Comparison of ENCODE assay signal across 19 mouse cellular contexts in the genomic region with DNA sequence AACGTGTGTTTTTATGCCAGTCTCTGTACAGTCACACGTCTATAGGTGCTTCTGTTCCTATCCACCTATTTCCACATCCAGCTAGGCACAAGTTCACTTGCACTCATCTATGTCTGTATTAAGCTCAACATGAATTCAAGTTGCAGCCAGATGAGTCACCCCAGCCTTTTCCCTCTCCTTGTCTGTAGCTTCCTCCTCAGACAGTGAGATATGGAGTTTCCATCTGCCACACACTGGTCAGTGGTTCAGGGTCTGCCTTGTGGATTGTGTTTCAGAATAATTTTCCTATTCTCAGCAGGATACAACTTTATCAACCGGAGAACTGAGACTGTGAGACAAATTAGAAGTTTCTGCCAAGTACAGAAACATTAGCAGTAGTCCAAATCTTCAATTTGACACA. TPM values are rescaled to one million over a fixed set of nuclear protein-coding genes. Genes with fewer than 3 reads are reported as not detected.
"Had no signal": no experiment of that assay in that cellular context is flagged by ENCODE, and none has a peak within 500 bp of the region (broad histone marks: within the 10 kb centered on the region; RNA-seq: fewer than 3 reads in every experiment).

No protein-coding gene starts in this region.

- H3K4me3 ChIP-seq: layer of hippocampus, adult 2 months; limb, embryonic 10.5 days; limb, embryonic 13.5 days; liver, embryonic 15.5 days; midbrain, embryonic 12.5 days; midbrain, embryonic 15.5 days; neural tube, embryonic 12.5 days; neural tube, embryonic 15.5 days had no signal

- H3K36me3 ChIP-seq: limb, embryonic 10.5 days; limb, embryonic 13.5 days; liver, embryonic 15.5 days; midbrain, embryonic 12.5 days; midbrain, embryonic 15.5 days; neural tube, embryonic 12.5 days; neural tube, embryonic 15.5 days had no signal

- H3K4me2 ChIP-seq: limb, embryonic 13.5 days; liver, embryonic 15.5 days; midbrain, embryonic 12.5 days; midbrain, embryonic 15.5 days; neural tube, embryonic 12.5 days; neural tube, embryonic 15.5 days had no signal

- H3K9me3 ChIP-seq: limb, embryonic 10.5 days; limb, embryonic 13.5 days; liver, embryonic 15.5 days; midbrain, embryonic 12.5 days; midbrain, embryonic 15.5 days; neural tube, embryonic 12.5 days; neural tube, embryonic 15.5 days had no signal

- H3K27ac ChIP-seq: kidney, postnatal 0 days; layer of hippocampus, adult 2 months; limb, embryonic 10.5 days; limb, embryonic 13.5 days; liver, embryonic 15.5 days; macrophage; midbrain, embryonic 12.5 days; midbrain, embryonic 15.5 days; neural tube, embryonic 12.5 days; neural tube, embryonic 15.5 days had no signal

- H3K27me3 ChIP-seq: limb, embryonic 13.5 days; liver, embryonic 15.5 days; midbrain, embryonic 12.5 days; midbrain, embryonic 15.5 days; neural tube, embryonic 12.5 days; neural tube, embryonic 15.5 days had no signal

- ATAC-seq: intestine, postnatal 0 days; midbrain, embryonic 15.5 days had no signal

- H3K9ac ChIP-seq: limb, embryonic 13.5 days; liver, embryonic 15.5 days; midbrain, embryonic 12.5 days; midbrain, embryonic 15.5 days; neural tube, embryonic 12.5 days; neural tube, embryonic 15.5 days had no signal

- DNase-seq: kidney, adult 2 months; kidney, postnatal 25 days; layer of hippocampus, adult 9-11 months; liver; lung, adult 2 months; lung, postnatal 10 days; thymus, adult 18-20 months; thymus, postnatal 36 days had no signal

- H3K4me1 ChIP-seq: limb, embryonic 10.5 days; limb, embryonic 13.5 days; liver, embryonic 15.5 days; midbrain, embryonic 12.5 days; midbrain, embryonic 15.5 days; neural tube, embryonic 12.5 days; neural tube, embryonic 15.5 days had no signal

RNA-seq across cellular contexts. Expression of gene Lepr, which starts 20.0 kb away (rescaled TPM):
- polyA plus RNA-seq: macrophage had no signal
